Mouse (Mus musculus) forebrain, embryonic 16.5 days (tissue): ENCODE data around the gene Gsap. TPM values are rescaled to one million over a fixed set of nuclear protein-coding genes. Genes with fewer than 3 reads are reported as not detected.
"Not testable (repeated sequence)": the region's sequence is repeated elsewhere in the genome, so short reads cannot be mapped to it uniquely, and the experiment has no call there.

Source experiments
- ATAC-seq: fragments of 200-750 bp; cut with Nextera tagmentation; 2 replicates; pipeline ENCODE4 v1.8.0; 2017; ENCODE audit warnings: mild to moderate bottlenecking, moderate library complexity
- H3K27ac ChIP-seq: fragments of 300-500 bp; sonication (generic); 2 replicates; pipeline ENCODE4 v1.5.1; 2014; ENCODE audit warnings: low read length, control low read depth
- H3K27me3 ChIP-seq: fragments of 300-500 bp; sonication (generic); replicated peaks from 2 replicates; pipeline ENCODE4 v1.6.1; 2014; ENCODE audit warnings: low read length; ENCODE audit not compliant: control insufficient read depth, insufficient read depth
- H3K36me3 ChIP-seq: fragments of 300-500 bp; sonication (generic); 2 replicates; pipeline ENCODE4 v1.6.1; 2014; ENCODE audit not compliant: control insufficient read depth, insufficient read depth
- H3K4me1 ChIP-seq: fragments of 300-500 bp; sonication (generic); replicated peaks from 2 replicates; pipeline ENCODE4 v1.6.1; 2014; ENCODE audit warnings: low read length; ENCODE audit not compliant: control insufficient read depth, insufficient read depth
- H3K4me2 ChIP-seq: fragments of 300-500 bp; sonication (generic); 2 replicates; pipeline ENCODE4 v1.6.1; 2014; ENCODE audit warnings: mild to moderate bottlenecking, low read length, control low read depth
- H3K4me3 ChIP-seq: fragments of 300-500 bp; sonication (generic); replicated peaks from 2 replicates; pipeline ENCODE4 v1.5.1; 2014; ENCODE audit warnings: mild to moderate bottlenecking, low read length, control low read depth
- H3K9ac ChIP-seq: fragments of 300-500 bp; sonication (generic); replicated peaks from 2 replicates; pipeline ENCODE4 v1.6.1; 2014; ENCODE audit warnings: low read depth, low read length, control low read depth
- H3K9me3 ChIP-seq: fragments of 300-500 bp; sonication (generic); 2 replicates; pipeline ENCODE4 v1.6.1; 2016; ENCODE audit warnings: low read length; ENCODE audit not compliant: control insufficient read depth
- WGBS: fragments of 180-500 bp; shearing (Covaris S2); extraction: QIAGEN DNeasy Blood & Tissue Kit; methylation state at CpG from one replicate; pipeline ENCODE4 v1.1.7; 2014; 5-methylcytosine and 5-hydroxymethylcytosine counted together
- polyA plus RNA-seq: library from polyadenylated mRNA; unstranded; fragments of >200 nt; fragmentation: Nextera tagmentation; extraction: Ambion mirVana; gene quantifications from 2 replicates; pipeline ENCODE4 v1.2.1, GENCODE M21; 2015

The Gsap gene
- polyA plus RNA-seq, 1 experiment from 2014 or later = 11.9 TPM

DNA sequence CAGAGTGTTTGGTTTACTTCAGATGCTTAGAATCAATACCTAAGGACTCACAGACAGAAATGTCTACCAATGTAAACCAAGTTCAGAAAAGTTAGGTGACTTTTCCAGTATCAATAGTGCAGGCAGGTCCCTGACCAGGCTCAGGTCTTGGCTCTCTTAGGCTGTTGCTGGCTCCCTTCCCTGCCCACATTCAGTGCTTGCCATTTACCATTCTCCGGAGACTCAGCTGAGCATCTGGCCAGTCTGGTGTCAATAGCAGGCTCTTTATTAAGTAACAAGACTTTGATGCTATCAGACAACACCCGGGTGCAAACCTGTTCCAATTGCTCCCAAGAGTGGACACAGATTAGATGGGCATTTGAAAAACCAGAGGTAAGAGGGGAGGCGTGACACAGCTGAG, 13.7 kb upstream of the Gsap start:
- no peak overlapping the region for H3K4me3 ChIP-seq
- no peak overlapping the region for H3K9ac ChIP-seq
- peaks cover 36% of the 10 kb centered on the region for H3K4me1 ChIP-seq
- H3K36me3 ChIP-seq = no peaks in the 10 kb centered on the region
- no peaks in the 10 kb centered on the region for H3K27me3 ChIP-seq
- ATAC-seq = no peak
- H3K4me2 ChIP-seq = no peak overlapping the region
- WGBS = 36% methylated on average over 3 of the region's 3 CpGs
- no peaks in the 10 kb centered on the region for H3K9me3 ChIP-seq
- H3K27ac ChIP-seq = no peak overlapping the region; the same call in none of the 2 replicates

- Histone ChIP-seq H3K9ac (no peak overlapping the region), H3K27ac (peak overlapping the region; percentile 48), H3K4me1 (peaks cover 29% of the 10 kb centered on the region), H3K27me3 (no peaks in the 10 kb centered on the region), H3K4me3 (no peak overlapping the region), H3K36me3 (no peaks in the 10 kb centered on the region), H3K9me3 (no peaks in the 10 kb centered on the region), H3K4me2 (no peak overlapping the region)
- peak; percentile 76 for ATAC-seq
- WGBS = 14% methylated on average over 9 of the region's 9 CpGs
These were observed 10.6 kb upstream of the Gsap start for GRCm38 (mm10) chr5:21175132-21176112.

GRCm38 (mm10) chr5:21179496-21179895, 6.6 kb upstream of the Gsap start:
- ATAC-seq = no peak
- Histone ChIP-seq H3K27ac (no peak overlapping the region), H3K4me2 (no peak overlapping the region), H3K4me1 (peaks cover 8% of the 10 kb centered on the region), H3K27me3 (no peaks in the 10 kb centered on the region), H3K4me3 (no peak overlapping the region), H3K36me3 (no peaks in the 10 kb centered on the region), H3K9me3 (no peaks in the 10 kb centered on the region), H3K9ac (no peak overlapping the region)

- H3K27me3 ChIP-seq, H3K9ac ChIP-seq, H3K9me3 ChIP-seq, ATAC-seq, H3K27ac ChIP-seq, H3K36me3 ChIP-seq, H3K4me2 ChIP-seq, H3K4me3 ChIP-seq: not testable (repeated sequence)
- H3K4me1 ChIP-seq = peaks cover 22% of the 10 kb centered on the region
- WGBS = 61% methylated on average over 2 of the region's 2 CpGs
These were observed 3.0 kb upstream of the Gsap start for GRCm38 (mm10) chr5:21183046-21183445.

- WGBS = 10% methylated on average over 4 of the region's 4 CpGs
- ATAC-seq = peak; percentile 43; the same call in 1 of the 2 replicates
- H3K9ac ChIP-seq = peak overlapping the region; percentile 84
These were observed 766 bp downstream of the Gsap start for GRCm38 (mm10) chr5:21186821-21187220.

GRCm38 (mm10) chr5:21188435-21188834, 2.4 kb downstream of the Gsap start:
- 59% methylated on average over 3 of the region's 3 CpGs for WGBS
- no peak for ATAC-seq
- no peak overlapping the region for H3K4me3 ChIP-seq
- H3K27me3 ChIP-seq = no peaks in the 10 kb centered on the region
- H3K4me1 ChIP-seq = peaks cover 28% of the 10 kb centered on the region
- H3K9ac ChIP-seq = no peak overlapping the region
- no peaks in the 10 kb centered on the region for H3K36me3 ChIP-seq
- no peak overlapping the region for H3K27ac ChIP-seq
- H3K9me3 ChIP-seq = no peaks in the 10 kb centered on the region
- H3K4me2 ChIP-seq = no peak overlapping the region

More at GRCm38 (mm10) chr5:21186821-21187220, 766 bp downstream of the Gsap start:
- peak overlapping the region; percentile 65 for H3K4me3 ChIP-seq
- no peaks in the 10 kb centered on the region for H3K36me3 ChIP-seq
- H3K4me1 ChIP-seq = peaks cover 28% of the 10 kb centered on the region
- peak overlapping the region; percentile 60 for H3K4me2 ChIP-seq
- no peaks in the 10 kb centered on the region for H3K27me3 ChIP-seq
- H3K27ac ChIP-seq = no peak overlapping the region
- no peaks in the 10 kb centered on the region for H3K9me3 ChIP-seq

GRCm38 (mm10) chr5:21189036-21189435, 3.0 kb downstream of the Gsap start:
- H3K27me3 ChIP-seq = no peaks in the 10 kb centered on the region
- H3K27ac ChIP-seq = no peak overlapping the region
- no peaks in the 10 kb centered on the region for H3K36me3 ChIP-seq
- no peak overlapping the region for H3K9ac ChIP-seq
- no peak overlapping the region for H3K4me2 ChIP-seq
- H3K4me3 ChIP-seq = no peak overlapping the region
- peaks cover 28% of the 10 kb centered on the region for H3K4me1 ChIP-seq
- H3K9me3 ChIP-seq = no peaks in the 10 kb centered on the region
- WGBS = 95% methylated on average over 1 of the region's 1 CpGs
- ATAC-seq = no peak

- Histone ChIP-seq H3K4me3 (no peak overlapping the region), H3K9me3 (no peaks in the 10 kb centered on the region), H3K4me1 (peaks cover 28% of the 10 kb centered on the region), H3K9ac (no peak overlapping the region), H3K36me3 (no peaks in the 10 kb centered on the region), H3K4me2 (no peak overlapping the region), H3K27me3 (no peaks in the 10 kb centered on the region), H3K27ac (no peak overlapping the region)
- WGBS = 77% methylated on average over 3 of the region's 3 CpGs
- ATAC-seq = no peak
These were observed 3.4 kb downstream of the Gsap start for GRCm38 (mm10) chr5:21189460-21189859.

DNA sequence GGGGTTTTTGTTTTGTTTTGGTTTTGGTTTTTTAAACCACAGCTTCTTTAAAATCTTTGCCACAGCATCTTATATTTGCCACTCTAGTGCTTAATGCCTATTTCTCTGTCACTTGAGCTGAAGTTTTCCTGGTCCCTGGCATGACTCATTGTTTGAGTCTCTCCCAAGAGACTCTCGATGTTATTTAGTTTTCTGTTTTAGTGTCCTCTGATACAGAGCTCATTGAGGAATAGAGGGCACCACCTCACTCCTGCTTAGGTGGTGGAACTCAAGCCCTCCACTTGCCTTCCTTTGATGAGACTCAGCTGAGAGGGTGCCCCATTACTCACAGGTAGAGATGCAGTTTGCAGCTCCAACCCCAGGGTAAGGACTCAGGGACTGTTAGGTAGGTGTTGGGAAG, 17.4 kb downstream of the Gsap start:
- WGBS = 94% methylated on average over 1 of the region's 1 CpGs
- H3K4me1 ChIP-seq = no peaks in the 10 kb centered on the region
- no peak overlapping the region for H3K4me3 ChIP-seq
- no peaks in the 10 kb centered on the region for H3K9me3 ChIP-seq
- no peaks in the 10 kb centered on the region for H3K27me3 ChIP-seq
- no peak overlapping the region for H3K4me2 ChIP-seq
- no peak for ATAC-seq
- no peak overlapping the region for H3K27ac ChIP-seq
- H3K9ac ChIP-seq = no peak overlapping the region
- H3K36me3 ChIP-seq = no peaks in the 10 kb centered on the region
